Mouse (Mus musculus) cerebellum, adult 2 months (tissue): Measurements from ENCODE around the gene Amn. TPM values are rescaled to one million over a fixed set of nuclear protein-coding genes. Genes with fewer than 3 reads are reported as not detected.

Source experiments
- DNase-seq, 2 experiments: peaks; one replicate each; pipeline ENCODE4 v3.0.0; 2021
- H3K27ac ChIP-seq: fragments of 200-500 bp; 2 replicates; pipeline ENCODE4 v1.5.1; 2012; ENCODE audit warnings: low read length, control low read depth, inconsistent platforms; ENCODE audit not compliant: insufficient read depth
- H3K27me3 ChIP-seq: fragments of 200-500 bp; 2 replicates; pipeline ENCODE4 v1.6.1; 2012; ENCODE audit warnings: inconsistent platforms, mild to moderate bottlenecking, low read length, moderate library complexity; ENCODE audit not compliant: control insufficient read depth, insufficient read depth
- H3K4me1 ChIP-seq: fragments of 200-500 bp; 2 replicates; pipeline ENCODE4 v1.6.1; 2011; ENCODE audit warnings: low read length; ENCODE audit not compliant: control insufficient read depth, insufficient read depth
- H3K4me3 ChIP-seq: fragments of 200-500 bp; replicated peaks from 2 replicates; pipeline ENCODE3; 2011; ENCODE audit warnings: mild to moderate bottlenecking, low read depth, low read length, control low read depth; ENCODE audit not compliant: insufficient read depth
- CTCF ChIP-seq: fragments of 200-500 bp; IDR thresholded peaks from 2 replicates; pipeline ENCODE4 v1.5.1; 2011; ENCODE audit warnings: low read depth, mild to moderate bottlenecking, control low read depth, low read length, moderate library complexity, borderline replicate concordance; ENCODE audit not compliant: insufficient read depth
- POLR2A ChIP-seq: fragments of 200-500 bp; IDR thresholded peaks from 2 replicates; pipeline ENCODE4 v1.6.1; 2011; ENCODE audit warnings: low read length, control low read depth, borderline replicate concordance; ENCODE audit not compliant: insufficient read depth
- WGBS: fragments of 180-500 bp; shearing (Covaris S2); methylation state at CpG from one replicate; pipeline ENCODE4 v1.1.7; 2018; 5-methylcytosine and 5-hydroxymethylcytosine counted together
- polyA plus RNA-seq: library from polyadenylated mRNA; depleted of rRNA; stranded (reverse); fragments of >200 nt; gene quantifications from 2 replicates; pipeline ENCODE4 v1.2.3, GENCODE M21; 2012; rRNA removed

Gene Amn
- 6.4 and 9.6 TPM in 2 replicates for polyA plus RNA-seq

DNA sequence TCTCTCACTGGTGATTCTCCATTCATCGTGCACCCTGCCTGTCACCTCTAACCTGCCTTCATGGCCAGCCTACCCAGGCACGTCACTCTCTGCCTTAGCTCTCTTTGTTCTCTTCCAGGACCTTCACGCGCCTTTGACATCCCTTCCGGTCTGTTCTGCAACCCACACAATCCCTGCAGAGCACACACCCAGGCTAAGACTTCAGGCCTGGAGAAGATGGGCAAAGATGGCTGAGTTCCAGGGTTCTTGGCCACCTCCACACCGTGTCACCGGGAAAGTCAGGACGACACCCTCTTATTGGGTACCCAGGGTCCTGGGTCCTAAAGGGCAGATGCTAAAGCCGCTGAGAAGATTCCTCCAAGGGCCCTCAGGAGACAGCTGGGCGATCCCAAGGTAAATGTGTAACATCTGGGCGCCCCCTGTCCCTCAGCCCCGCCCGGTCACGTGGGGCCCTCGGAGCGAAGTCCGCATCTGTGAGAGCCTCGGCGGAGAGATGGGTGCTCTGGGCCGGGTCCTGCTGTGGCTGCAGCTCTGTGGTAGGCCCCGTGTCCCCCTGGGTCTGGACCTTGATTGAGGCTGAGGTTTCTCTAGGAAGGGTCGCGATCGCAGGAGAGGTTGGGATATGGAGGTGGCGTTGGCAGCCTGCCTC lies at the start of gene Amn:
TSS of gene Amn (plus strand) at position 467 of the 649 bp plus-strand sequence.
- TF ChIP-seq CTCF (no peak), POLR2A (no peak)
- H3K4me1 ChIP-seq, result peaks cover 14% of the 10 kb centered on the region
- H3K27me3 ChIP-seq, result no peaks in the 10 kb centered on the region; the same call in 1 of the 2 replicates
- DNase-seq, result no peak
- WGBS, result 42% methylated on average over 25 of the region's 25 CpGs
- no peak within 1 kb of the TSS for H3K27ac ChIP-seq
- H3K4me3 ChIP-seq, result no peak within 1 kb of the TSS

DNA sequence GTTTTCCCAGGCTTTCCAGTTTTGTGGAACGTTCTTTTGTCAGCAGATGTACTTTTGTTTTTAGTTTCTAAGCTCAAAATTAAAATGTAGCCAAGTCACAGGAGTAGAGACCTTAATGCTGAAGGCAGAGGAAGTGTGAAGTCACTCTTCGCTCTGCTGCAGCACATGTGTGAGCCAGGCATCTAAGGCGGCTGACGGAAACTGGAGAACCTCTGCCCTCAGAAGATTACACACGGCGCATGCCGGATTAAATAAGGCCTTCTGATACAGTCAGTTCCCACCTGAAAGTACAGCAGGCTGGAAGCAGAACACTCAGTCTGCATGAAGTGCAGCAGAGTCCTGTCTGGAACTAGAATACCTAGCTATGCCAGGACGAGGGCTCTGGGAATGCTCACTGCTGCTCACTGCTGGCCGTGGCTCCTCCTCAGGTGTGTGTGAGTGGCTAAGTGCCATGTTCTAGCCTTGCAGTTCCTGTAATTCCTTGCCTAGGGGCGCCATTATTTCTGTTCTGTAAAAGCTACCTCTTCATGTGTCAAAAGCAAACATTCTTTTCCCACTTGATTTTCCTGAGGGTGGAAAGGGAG lies 45.6 kb upstream of the Amn start:
- WGBS, result 74% methylated on average over 10 of the region's 10 CpGs
- no peak overlapping the region for H3K27ac ChIP-seq
- H3K4me3 ChIP-seq, result no peak overlapping the region
- H3K27me3 ChIP-seq, result no peaks in the 10 kb centered on the region
- H3K4me1 ChIP-seq, result no peaks in the 10 kb centered on the region
- no peak for DNase-seq
- TF ChIP-seq POLR2A (no peak), CTCF (no peak)

DNA sequence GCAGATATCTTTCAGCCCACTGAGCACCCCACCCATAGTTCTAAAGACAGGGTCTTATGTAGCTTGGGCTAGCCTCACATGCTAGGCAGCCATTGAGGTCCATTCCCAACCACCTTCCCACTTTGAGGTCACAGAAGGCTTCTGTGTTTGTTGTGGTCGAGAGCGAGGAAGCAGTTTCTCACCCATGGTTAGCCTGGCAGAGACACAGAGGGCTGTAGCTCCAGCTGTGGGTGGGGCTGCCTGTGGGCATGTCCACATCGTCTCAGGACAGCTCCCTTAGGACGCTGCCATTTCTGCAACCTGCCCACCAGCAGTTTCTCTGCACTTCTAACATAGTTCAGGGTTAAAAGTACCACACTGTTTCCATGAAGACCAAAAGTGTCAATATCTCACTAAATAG lies 43.5 kb upstream of the Amn start:
- Histone ChIP-seq H3K4me3 (no peak overlapping the region), H3K27ac (no peak overlapping the region), H3K27me3 (no peaks in the 10 kb centered on the region), H3K4me1 (no peaks in the 10 kb centered on the region)
- no peak for TF ChIP-seq CTCF
- TF ChIP-seq POLR2A, result no peak
- WGBS, result 57% methylated on average over 4 of the region's 4 CpGs
- DNase-seq, result no peak

DNA sequence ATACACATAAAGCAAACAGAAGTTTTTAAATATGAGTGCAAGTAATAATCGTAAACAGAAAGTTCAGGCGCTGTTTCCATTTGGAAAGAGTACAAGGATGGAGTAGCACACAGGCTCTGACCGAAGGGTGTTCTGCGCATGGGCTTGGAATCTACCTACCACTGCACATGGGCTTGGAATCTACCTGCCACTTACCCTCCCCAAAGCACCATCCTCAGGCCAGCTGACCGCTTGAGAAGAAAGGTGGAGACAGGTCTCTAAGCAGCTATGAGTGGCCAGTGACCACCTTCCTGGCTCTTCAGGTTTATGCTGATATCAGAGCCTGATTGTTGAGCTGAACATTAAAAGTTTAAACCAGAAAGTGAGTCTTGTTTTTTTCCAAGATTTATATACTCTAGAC lies 42.4 kb upstream of the Amn start:
- TF ChIP-seq CTCF (no peak), POLR2A (no peak)

DNA sequence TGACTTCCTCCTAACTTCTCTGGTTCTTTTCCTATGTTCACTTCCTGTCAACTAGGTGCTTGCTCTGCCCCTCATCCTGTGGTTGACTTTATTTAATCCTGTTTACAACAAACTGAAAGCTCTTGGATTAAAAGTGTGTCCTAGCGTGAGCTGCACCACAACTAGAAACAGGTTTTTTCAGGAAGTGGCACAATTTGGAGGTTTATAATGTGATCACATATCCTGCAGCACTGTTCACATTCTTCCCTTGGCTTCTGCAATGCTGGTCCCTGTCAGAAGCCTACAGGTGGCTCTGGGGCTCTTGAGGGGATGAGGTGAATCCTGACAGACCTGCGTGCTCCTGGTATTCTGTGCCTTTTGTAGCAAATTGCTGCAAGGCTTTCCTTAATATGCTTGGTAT lies 40.1 kb upstream of the Amn start:
- Histone ChIP-seq H3K4me1 (peaks cover 4% of the 10 kb centered on the region; the same call in 1 of the 2 replicates), H3K27ac (no peak overlapping the region), H3K4me3 (no peak overlapping the region), H3K27me3 (no peaks in the 10 kb centered on the region)
- WGBS, result 95% methylated on average over 2 of the region's 2 CpGs
- DNase-seq, result no peak
- no peak for TF ChIP-seq CTCF
- no peak for TF ChIP-seq POLR2A

More for the DNA sequence above, 42.4 kb upstream of the Amn start:
- DNase-seq, result no peak
- no peak overlapping the region for H3K27ac ChIP-seq
- no peaks in the 10 kb centered on the region for H3K4me1 ChIP-seq
- H3K27me3 ChIP-seq, result no peaks in the 10 kb centered on the region
- 97% methylated on average over 5 of the region's 5 CpGs for WGBS
- H3K4me3 ChIP-seq, result no peak overlapping the region

DNA sequence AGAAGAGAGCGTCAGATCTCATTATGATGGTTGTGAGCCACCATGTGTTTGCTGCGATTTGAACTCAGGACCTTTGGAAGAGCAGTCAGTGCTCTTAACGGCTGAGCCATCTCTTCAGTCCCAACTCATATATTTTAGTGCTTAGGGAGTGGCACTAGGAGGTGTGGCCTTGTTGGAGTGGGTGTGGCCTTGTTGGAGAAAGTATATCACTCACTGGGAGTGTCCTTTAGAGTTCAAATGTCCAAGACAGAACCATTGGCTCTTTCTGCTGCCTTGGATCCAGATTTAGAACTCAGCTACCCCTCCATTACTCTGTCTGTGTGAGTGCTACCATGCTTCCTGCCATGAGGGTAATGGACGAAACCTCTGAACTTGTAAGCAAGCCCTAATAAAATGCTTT lies 37.1 kb upstream of the Amn start:
- 96% methylated on average over 4 of the region's 4 CpGs for WGBS
- no peak overlapping the region for H3K27ac ChIP-seq

DNA sequence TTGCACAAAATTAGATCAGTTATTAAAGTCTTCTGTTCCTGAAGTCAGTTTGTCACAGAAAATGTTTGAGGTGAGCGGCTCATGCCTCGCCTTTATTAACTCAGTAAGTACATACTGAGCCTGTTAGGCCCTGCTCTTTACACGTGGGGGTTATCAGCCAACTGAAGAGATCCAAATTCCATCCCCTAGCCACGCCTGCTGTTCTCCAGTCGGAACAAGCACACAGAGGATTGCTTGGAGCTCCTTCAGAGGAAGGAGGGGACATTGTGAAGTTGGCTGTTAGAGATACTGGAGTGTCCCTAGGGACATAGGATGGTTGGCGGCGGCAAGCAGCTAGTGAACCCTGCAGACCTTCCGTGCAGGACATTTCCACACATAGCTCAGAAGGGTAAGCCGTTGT lies 36.5 kb upstream of the Amn start:
- peaks cover 14% of the 10 kb centered on the region for H3K4me1 ChIP-seq
- no peak overlapping the region for H3K27ac ChIP-seq
- 80% methylated on average over 9 of the region's 9 CpGs for WGBS
- no peak overlapping the region for H3K4me3 ChIP-seq
- no peak for DNase-seq
- TF ChIP-seq POLR2A, result no peak
- no peak for TF ChIP-seq CTCF
- no peaks in the 10 kb centered on the region for H3K27me3 ChIP-seq

More for the DNA sequence above, 37.1 kb upstream of the Amn start:
- no peak for TF ChIP-seq POLR2A
- no peak for TF ChIP-seq CTCF
- DNase-seq, result no peak
- no peak overlapping the region for H3K4me3 ChIP-seq
- H3K4me1 ChIP-seq, result peaks cover 11% of the 10 kb centered on the region
- H3K27me3 ChIP-seq, result no peaks in the 10 kb centered on the region

DNA sequence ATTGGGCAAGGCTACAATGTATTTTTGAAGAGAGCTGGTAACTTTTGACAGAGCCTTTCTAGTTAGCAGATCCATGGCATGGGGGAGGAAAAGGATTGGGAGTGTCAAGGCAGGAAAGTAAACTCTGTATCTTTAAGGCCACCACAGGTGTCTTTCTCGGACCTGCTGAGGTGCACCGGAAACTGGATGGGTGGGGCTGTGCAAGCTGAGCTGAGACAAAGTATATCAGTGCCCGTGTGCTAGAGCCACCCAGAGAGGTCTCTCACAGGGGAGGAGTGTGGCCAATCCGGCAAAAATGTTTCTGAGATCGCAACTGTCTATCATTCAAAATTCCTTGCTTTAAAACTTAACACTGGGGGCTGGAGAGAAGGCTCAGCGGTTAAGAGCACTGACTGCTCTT lies 35.3 kb upstream of the Amn start:
- TF ChIP-seq CTCF (no peak), POLR2A (no peak)
- no peak overlapping the region for H3K27ac ChIP-seq
- 95% methylated on average over 6 of the region's 6 CpGs for WGBS
- no peak for DNase-seq
- no peak overlapping the region for H3K4me3 ChIP-seq
- H3K4me1 ChIP-seq, result peaks cover 23% of the 10 kb centered on the region
- no peaks in the 10 kb centered on the region for H3K27me3 ChIP-seq
